Mouse (Mus musculus) urinary bladder, postnatal 4 days (tissue): ENCODE data around the gene Gramd2.
"Not testable (repeated sequence)": the region's sequence is repeated elsewhere in the genome, so short reads cannot be mapped to it uniquely, and the experiment has no call there.

ENCODE experiments used
- DNase-seq, 2 experiments: peaks; one replicate each; pipeline ENCODE4 v3.0.0; 2021 to 2022; ENCODE audit warnings: low spot score in 2 of 2

The Gramd2 gene

DNA sequence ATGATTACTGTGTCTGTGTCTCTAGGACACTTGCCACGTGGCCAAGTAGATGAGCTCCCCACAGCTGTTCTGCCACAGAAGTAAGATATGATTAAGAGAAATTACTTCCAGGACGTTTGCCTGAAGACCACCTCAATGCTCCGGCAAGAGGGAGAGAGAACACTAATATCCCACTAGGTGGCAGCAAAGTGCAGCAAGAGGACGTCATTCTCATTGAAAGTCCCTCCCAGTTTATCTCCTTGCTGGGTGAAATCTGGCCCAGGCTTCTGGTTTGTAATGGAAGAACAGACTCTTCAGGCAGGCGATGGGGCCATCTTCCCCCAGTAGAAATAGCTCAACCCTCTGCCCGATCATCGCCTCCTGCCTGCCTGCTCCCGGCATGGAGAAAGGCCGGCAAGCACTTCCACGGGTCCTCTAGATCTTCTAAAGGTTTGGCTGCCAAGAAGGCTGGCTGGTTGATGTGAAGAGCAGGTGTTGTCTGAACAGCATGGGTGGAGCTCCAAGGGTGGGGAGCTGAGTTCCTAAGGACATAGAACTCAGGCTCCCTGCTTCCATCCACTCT, 43.2 kb downstream of the Gramd2 start:
- DNase-seq: peak; percentile 49 to 68

DNA sequence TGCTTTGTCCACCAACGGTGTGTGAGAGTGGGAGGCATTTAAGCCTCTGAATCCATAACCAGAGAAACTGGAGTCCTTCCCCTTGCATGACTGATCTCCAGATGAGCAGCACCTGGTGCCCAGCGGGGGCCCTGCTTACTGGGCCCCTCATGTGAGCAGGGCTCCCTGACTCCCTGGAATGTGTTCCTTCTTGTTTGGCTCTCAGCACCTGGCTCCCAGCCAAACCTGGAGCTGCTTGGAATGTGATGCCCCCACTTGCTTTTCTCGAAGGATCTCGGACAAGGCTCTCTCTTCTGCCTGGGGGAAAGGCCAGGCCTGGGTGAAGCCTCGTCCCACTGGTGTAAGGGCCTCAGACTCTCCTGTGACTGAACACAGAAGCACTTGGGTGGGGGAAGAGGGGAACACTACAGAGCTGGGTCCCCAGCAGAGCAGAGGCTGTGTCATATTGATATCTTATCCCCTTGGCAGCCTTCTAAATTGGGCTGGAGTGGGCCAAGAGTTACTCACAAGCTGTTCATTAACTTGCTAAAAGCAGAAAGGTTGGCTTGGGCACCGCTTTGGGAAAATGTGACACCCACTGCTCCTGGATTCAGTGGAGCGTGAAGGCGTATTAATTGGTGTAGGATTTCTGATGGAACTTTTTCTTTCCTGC, 44.0 kb downstream of the Gramd2 start:
- DNase-seq: peak in 1 of 2 experiments; percentile 33

DNA sequence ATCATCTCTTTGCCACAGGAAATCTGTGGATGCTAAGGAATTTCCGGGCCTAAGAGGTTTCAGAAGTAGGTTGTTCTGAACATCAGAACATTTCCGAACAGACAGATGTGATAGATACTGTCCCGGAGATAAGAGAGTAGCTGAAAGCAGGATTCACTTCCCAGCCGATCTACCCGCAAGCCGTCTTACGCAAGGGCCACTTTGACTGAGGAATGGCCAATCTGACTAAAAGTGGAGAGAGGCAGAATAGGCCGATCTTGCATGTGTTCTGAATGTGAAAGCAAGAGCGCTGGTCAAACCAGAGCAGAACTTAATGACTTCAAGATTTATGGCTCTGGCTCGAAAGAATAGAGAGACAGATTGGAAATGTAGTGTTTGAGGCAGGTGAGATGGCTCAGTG, 45.6 kb downstream of the Gramd2 start:
- no peak for DNase-seq

DNA sequence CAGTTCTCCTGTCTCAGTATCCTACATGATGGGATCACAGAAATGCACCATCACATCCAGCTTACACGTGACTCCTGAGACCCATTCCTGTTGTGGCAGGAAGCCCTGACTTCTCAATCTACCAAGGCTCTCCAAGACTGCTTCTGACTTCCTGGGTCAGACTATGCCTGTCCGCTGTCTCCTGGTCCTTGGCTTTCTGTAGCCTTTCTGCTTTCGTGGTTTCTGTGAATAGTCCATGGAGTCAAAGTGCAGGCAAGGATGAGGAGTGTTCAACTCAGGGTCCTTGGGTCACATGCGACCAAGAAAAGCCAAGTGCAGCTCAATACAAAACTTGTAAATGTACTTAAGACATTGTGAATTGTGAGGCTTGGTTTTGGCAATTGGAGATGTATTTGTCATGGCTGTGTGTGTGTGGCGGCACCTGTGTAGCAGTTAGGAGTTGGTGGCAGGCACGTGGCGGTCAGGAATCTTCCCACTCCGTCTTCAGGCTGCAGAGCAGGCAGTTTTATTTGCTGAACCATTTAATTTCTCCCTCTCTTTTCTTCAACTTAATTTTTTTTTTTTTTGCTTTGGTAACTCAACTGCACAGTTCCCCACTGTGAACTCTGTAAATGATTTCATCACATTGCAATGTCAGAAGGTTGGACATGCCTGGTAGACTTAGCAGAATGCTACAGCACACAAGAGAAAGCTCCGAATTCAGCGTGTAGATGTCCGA, 47.8 kb downstream of the Gramd2 start:
- no peak for DNase-seq

DNA sequence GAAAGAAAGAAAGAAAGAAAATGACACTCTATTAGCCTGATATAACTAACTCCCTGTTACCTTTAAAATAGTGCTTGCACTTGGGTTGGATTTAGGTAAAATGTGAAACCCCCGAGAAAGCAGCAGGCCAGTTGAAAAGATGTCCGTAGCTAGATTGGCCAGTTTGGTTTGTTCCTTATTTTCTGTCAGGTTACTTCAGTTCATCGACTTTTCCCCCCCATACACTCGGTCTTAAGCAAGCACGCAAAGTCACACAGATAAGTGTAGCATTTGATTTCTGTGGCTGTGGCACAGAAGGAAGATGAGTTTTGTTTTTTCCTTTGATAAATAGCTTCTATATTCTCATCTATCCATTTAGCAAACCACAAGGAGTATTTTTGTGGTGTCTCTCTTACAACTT, 51.2 kb downstream of the Gramd2 start:
- no peak for DNase-seq

DNA sequence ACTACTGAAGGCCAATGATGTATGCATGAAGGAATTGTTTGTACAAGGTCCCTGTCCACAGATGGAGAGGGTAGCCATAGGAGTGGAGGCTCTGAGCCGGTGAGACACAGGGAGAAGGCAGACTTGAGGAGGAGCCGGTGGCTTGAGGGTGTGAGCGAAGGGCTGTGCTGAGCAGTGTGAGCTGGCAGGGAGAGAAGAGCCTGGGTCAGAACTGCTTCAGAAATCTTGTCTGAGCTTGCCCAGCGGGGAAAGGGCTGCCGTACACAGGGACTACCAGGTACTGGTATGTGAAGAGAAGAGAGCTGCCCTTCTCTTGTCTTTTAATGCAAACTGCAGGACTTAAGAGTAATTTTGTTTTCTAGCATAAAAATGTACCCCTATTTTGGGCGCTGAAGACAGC, 53.1 kb downstream of the Gramd2 start:
- DNase-seq: peak in 1 of 2 experiments; percentile 35

DNA sequence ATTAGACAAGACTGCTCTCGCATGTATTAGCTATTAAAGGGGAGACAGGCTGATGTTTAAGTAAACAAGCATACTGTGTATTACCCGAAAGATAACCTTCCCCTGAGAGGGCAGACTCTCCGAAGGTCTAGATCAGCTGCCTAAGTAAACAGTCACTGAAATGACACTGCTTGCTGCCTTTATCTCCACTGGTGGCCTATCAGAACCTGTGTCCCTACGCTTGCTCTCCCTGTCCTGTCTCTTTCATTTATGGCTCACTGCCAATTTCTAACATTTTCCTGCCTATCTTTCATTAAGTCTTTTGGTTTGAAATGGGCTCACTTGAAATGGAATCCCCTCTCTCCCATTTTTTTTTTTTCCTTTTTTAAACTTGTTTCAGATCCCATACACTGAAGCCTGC, 55.5 kb downstream of the Gramd2 start:
- DNase-seq: no peak

DNA sequence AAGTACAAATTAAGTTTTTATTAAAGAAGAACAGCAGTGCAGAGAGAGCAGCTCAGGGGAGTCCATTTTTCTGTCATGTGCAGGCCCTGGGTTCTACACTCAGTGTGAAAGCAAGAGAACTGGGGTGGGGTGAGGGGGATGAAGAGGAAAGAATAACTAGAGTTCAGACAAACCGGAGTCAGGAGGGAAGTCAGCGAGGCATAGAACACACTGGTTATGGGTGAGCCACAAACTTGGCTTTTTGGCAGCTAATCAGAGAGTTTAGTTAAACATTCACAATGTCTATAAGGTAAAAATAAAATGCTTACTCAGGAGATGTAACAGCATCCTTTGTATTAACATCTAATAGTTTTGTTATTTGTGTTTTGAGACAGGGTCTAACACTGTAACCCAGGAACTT, 60.6 kb downstream of the Gramd2 start:
- no peak for DNase-seq

DNA sequence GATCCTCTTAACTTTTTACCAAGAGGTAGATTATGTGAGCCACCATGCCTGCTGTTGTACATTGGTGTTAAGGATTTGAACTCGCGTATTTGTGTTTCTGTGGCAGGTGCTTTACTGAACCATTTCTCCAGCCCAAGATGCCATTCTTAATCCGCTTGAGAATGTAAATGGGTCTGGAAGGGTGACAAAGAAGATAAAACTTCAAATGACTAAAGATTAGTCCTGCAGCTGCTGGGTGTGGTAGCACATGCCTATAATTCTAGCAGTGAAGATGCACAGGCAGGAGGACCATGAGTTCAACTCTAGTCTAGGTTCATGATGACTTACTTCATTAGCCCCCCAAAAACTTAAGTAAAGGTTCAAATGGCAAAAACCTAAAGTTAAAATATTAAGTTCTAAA, 64.0 kb downstream of the Gramd2 start:
- DNase-seq: no peak

DNA sequence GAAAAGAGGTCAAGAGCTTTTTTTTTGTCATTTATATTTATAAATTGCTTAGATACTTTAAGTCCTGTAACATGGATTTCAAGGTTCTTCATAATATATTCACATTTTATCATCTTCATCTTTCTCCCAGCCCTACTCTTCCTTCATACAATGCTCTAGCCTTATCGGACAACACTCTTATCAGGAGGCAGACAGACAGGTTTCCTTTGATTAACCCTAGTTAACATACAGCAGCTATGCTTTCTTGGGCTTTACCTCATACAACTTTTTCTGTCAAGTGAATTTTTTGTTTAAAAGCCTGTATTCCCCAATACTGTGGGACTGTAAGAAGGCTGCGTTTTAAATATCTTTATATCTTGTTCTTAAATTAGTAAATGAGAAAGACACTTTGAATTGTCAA, 68.4 kb downstream of the Gramd2 start:
- no peak for DNase-seq

DNA sequence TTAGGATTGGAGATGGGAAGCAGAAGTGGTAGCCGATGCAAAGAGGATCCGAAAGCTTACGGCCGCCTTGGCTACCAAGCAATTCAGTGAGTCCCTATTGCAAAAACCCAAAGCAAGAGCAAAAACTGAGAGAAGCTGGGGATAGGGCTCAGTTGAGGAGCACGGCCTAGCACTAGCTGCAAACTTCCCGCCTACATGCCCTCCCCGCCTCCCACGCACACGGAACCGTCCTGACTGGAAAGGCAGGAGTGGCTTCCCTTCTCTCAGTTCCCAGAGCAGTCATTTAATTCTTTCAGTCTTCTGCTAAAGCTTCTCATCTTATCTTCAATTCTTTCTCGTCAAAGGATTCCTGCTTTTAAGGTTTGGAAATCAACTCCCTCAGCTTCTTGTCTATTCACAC, 69.0 kb downstream of the Gramd2 start:
- no peak for DNase-seq

DNA sequence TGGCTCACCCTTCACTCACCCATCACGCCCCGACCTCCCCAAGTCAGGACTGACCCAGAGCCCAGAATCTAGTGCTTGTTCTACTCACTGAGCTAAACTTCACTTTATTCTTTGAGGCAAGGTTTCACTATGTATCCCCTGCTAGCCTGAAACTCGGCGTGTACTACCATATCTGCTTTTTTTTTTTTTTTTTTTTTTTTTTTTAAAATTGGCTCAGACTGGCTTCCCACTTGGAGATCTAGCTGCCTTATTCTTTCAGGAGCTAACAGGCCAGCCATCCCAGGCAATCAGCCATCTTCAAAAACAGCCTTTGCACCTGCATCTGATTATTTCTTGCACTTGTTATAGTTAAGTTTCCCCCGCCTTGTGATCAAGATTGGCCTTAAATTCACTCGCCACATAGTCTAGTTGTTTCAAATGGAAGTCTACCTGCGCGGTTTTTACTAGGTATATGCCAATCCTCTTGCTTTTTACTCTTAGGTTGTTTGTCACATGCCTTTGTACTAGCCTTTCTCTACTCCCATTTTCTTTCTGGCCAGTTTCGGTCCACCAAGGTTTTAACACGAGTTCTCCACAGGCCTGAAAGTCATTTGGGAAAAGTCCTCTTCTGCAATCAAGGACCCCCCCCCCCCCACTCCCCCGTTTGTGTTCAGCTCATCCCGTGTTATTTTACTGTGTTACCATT, 69.8 kb downstream of the Gramd2 start:
- DNase-seq: no peak

DNA sequence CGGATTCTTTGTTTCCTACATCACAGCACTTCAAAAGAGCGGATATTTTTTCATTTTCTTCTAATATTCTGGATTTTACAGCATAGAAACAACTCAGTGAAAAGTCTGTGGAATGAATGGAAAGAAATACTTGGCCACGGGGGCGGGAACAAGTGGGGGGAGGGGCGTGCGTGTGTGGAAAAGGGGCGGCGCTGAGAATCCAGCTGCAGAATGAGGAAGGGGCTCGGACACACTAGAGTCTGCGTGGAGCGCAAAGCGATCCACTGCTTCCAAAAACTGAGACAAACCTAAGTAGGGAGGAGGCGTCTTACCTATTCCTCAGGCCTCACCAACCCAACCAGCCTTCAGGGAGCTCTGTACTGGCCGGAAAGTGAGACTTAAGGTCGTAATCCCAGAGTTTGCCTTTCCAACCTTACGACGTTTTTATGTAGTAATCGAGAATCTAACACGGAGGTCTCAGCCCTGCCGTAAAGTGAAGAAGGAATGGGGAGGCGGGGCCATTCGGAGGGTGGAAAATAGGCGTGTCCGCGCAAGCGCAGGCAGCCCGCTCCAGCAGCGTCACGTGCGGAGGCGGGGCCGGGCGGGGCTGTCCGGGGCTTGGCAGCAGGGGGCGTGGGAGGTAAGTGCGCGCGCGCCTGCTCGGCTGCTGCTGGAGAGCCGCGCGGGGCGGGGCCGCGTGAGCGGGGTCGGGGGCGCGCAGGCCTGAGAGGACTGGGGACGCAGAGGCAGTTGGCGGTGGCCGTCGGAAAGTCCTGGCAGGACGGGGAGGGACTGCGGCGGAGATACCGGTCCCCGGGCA, 70.5 kb downstream of the Gramd2 start, which contains the start of the genes Senp8 and Myo9a:
Gene Senp8, minus strand, starts transcription at position 444 of the 799 bp plus-strand sequence.
Gene Myo9a, plus strand, starts transcription at position 630 of the 799 bp plus-strand sequence.
- DNase-seq: peak; percentile 99 to 100

DNA sequence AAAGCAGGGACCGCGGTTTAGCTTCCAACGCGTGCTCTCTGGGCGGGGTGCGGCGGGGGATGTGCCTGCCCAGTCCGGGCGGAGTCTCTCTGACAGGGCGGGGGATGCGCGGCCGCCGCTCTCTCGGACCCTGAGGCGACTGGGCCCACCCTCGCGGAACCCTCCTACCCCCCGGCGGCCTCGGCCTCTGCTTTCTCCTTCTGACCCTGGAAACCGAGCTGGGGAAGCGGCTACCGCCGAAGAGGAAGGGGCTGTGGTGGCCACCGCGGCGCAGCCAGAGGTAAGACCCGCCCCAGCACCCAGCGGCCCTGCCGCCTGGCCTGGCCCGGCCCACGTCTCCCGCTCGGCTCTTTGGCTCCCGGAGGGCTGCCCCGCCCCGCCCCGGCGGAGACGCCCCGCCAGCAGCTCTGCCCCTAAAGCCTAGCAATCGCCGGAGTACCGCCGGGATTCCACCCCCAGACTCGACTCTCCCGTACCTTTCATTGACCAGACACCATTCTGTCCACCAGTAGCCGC, 71.2 kb downstream of the Gramd2 start:
- DNase-seq: peak; percentile 86 to 89

DNA sequence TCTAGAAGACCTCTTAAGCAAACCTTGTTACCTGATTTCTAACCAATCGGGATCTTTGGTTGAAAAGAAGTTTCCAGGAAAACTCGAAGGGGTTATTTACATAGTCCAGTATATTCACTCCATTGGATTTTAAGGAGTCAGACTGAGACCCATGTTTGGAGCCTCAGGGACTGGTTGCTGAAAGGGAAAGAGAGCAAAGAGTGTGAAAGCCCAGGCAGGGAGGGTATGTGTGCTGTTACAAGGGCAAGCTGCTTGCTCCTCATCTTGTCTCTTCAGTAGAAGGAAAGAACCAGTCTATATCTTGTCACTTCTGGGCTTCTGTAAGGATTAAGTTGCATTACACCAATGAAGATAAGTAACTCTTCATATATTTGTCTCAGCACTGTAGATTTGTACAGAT, 72.0 kb downstream of the Gramd2 start:
- DNase-seq: no peak

DNA sequence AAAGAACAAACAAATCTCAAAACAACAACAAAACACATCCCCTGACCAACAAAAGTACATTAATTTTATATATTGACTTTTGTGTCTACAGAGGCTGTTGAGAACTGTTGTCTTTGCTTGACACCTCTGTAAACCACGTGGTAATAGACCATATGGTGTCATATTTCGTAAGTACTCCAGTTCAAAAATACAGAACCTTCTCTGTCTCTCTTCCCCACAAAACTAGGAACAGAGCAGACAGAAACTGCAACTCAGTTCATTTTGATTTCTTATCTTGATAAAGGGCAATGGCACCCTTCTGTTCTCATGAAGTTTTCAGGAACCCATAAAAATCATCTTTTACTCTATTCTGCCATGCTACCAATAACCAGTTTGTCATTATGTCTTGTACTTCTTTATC, 75.3 kb downstream of the Gramd2 start:
- DNase-seq: no peak

DNA sequence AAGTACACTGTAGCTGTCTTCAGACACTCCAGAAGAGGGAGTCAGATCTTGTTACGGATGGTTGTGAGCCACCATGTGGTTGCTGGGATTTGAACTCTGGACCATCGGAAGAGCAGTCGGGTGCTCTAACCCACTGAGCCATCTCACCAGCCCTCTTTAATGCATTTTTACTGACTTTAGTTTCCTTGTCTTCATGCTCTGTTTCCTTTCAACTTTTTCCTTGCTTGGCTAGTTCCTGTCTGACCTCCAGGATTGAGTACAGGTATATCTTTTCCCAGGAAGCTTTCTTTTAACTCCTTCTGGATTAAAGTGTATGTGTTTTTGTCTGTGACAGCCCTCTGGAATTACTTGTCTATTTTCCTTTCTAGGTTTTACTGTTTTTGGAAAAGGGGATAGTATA, 77.1 kb downstream of the Gramd2 start:
- not testable (repeated sequence) for DNase-seq

DNA sequence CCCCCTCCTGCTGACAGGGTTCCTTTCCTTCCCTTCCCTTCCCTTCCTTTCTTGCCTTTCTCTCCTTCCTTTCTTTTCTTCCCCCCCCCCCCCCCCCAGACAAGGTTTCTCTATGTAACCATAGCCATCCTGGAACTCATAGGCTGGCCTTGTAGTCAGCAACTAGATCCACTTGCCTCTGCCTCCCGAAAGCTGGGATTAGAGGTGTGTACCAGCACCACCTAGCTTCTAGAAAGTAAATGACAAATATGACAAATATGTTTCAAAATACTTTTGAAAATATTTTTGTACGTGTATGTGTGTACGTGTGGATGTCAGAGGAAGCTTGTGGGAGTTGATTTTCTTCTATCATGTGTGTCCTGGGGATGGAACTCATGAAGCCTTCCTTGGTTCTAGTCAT, 80.6 kb downstream of the Gramd2 start:
- DNase-seq: no peak

DNA sequence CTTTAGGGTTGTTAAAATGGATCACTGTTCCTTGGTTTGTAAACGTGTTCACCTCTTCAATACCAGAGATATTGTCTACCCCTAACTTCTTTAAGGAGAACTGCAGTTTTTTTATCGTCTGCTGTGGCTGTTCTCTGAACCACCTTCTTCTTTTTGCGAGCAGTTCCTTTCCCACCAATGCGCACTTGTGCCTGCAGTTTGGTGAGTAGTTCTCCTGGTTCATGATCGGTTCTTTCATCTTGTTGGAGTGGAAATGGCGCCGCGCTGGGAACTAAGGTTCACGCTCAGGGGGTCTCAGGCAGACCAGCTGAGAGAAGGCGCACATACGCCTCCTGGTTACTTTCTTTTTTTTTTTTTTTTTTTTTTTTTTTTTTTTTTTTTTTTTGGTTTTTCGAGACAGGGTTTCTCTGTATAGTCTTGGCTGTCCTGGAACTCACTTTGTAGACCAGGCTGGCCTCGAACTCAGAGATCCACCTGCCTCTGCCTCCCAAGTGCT, 87.1 kb downstream of the Gramd2 start:
- not testable (repeated sequence) for DNase-seq
